Mouse (Mus musculus): ENCODE measurements around the gene Gm5796. TPM values are rescaled to one million over a fixed set of nuclear protein-coding genes. Genes with fewer than 3 reads are reported as not detected.
"Not testable (repeated sequence)": the region's sequence is repeated elsewhere in the genome, so short reads cannot be mapped to it uniquely, and the experiment has no call there.

The Gm5796 gene
- polyA plus RNA-seq (2014; fragmentation: Nextera tagmentation; extraction: Ambion mirVana) = 0.12 TPM in 1 of 2 replicates, not detected in the other

GRCm38 (mm10) chr14:4023641-4024040, at the start of gene Gm5796:
Gene Gm5796, plus strand, starts transcription at chr14:4023941.
- H3K4me2 ChIP-seq = not testable (repeated sequence)
- 80% methylated on average over 1 of the region's 3 CpGs for WGBS

GRCm38 (mm10) chr14:3998094-3998493, 25.6 kb upstream of the Gm5796 start, which contains the start of gene Gm3099:
Gene Gm3099, plus strand, starts transcription at chr14:3998394.
- H3K36me3 ChIP-seq (ENCODE audit: control insufficient read depth, insufficient read depth, low read length); H3K4me3 ChIP-seq (ENCODE audit: low read depth, low read length); H3K4me2 ChIP-seq; H3K27me3 ChIP-seq (replicated peaks; ENCODE audit: control insufficient read depth, insufficient read depth, low read length); H3K9ac ChIP-seq (ENCODE audit: low read depth, low read length); H3K4me1 ChIP-seq (replicated peaks; ENCODE audit: control insufficient read depth, insufficient read depth, low read length); DNase-seq (ENCODE audit: low spot score); ATAC-seq (replicated peaks; ENCODE audit: low FRiP score); H3K27ac ChIP-seq (ENCODE audit: low read depth, low read length); H3K9me3 ChIP-seq (ENCODE audit: control insufficient read depth, low read length): not testable (repeated sequence)
- WGBS = 75% methylated on average over 1 of the region's 3 CpGs

More at GRCm38 (mm10) chr14:4023641-4024040, at the start of gene Gm5796:
- not testable (repeated sequence) for H3K27ac ChIP-seq (ENCODE audit: low read depth, low read length); ATAC-seq (replicated peaks; ENCODE audit: low FRiP score); H3K36me3 ChIP-seq (ENCODE audit: control insufficient read depth, insufficient read depth, low read length); H3K27me3 ChIP-seq (replicated peaks; ENCODE audit: control insufficient read depth, insufficient read depth, low read length); H3K4me1 ChIP-seq (replicated peaks; ENCODE audit: control insufficient read depth, insufficient read depth, low read length); H3K9me3 ChIP-seq (ENCODE audit: control insufficient read depth, low read length); DNase-seq (ENCODE audit: low spot score); H3K4me3 ChIP-seq (ENCODE audit: low read depth, low read length); H3K9ac ChIP-seq (ENCODE audit: low read depth, low read length)

- H3K4me1 ChIP-seq (replicated peaks; ENCODE audit: control insufficient read depth, insufficient read depth, low read length); H3K9me3 ChIP-seq (ENCODE audit: control insufficient read depth, low read length); H3K4me2 ChIP-seq; DNase-seq (ENCODE audit: low spot score); H3K27ac ChIP-seq (ENCODE audit: low read depth, low read length); H3K36me3 ChIP-seq (ENCODE audit: control insufficient read depth, insufficient read depth, low read length); H3K4me3 ChIP-seq (ENCODE audit: low read depth, low read length); H3K9ac ChIP-seq (ENCODE audit: low read depth, low read length); ATAC-seq (replicated peaks; ENCODE audit: low FRiP score); H3K27me3 ChIP-seq (replicated peaks; ENCODE audit: control insufficient read depth, insufficient read depth, low read length): not testable (repeated sequence)
- 43% methylated on average over 2 of the region's 3 CpGs for WGBS
These were observed 60.1 kb downstream of the Gm5796 start, which contains the start of gene Gm3115 for GRCm38 (mm10) chr14:4083820-4084219. Gene Gm3115, plus strand, starts transcription at chr14:4084120.

Other genes with a start within 250 kb of the Gm5796 start
- gene Gm3002, start 213.9 kb upstream of the Gm5796 start, polyA plus RNA-seq (2014; fragmentation: Nextera tagmentation; extraction: Ambion mirVana) = 0.30 TPM in 1 of 2 replicates, not detected in the other
- gene Gm3033, start 177.7 kb upstream of the Gm5796 start, polyA plus RNA-seq (2014; fragmentation: Nextera tagmentation; extraction: Ambion mirVana) = not detected in 2 replicates
- not detected in 2 replicates for gene Gm2916, start 139.8 kb upstream of the Gm5796 start, polyA plus RNA-seq (2014; fragmentation: Nextera tagmentation; extraction: Ambion mirVana)
- gene Gm3029, start 92.2 kb upstream of the Gm5796 start, polyA plus RNA-seq (2014; fragmentation: Nextera tagmentation; extraction: Ambion mirVana) = not detected in 2 replicates
- not detected in 2 replicates for gene Gm3095, start 60.4 kb upstream of the Gm5796 start, polyA plus RNA-seq (2014; fragmentation: Nextera tagmentation; extraction: Ambion mirVana)
- gene Gm3099, start 25.5 kb upstream of the Gm5796 start, polyA plus RNA-seq (2014; fragmentation: Nextera tagmentation; extraction: Ambion mirVana) = not detected in 2 replicates
- not detected in 2 replicates for gene Gm3115, start 60.2 kb downstream of the Gm5796 start, polyA plus RNA-seq (2014; fragmentation: Nextera tagmentation; extraction: Ambion mirVana)
- gene Gm8108, start 86.6 kb downstream of the Gm5796 start, polyA plus RNA-seq (2014; fragmentation: Nextera tagmentation; extraction: Ambion mirVana) = 0.31 TPM in 1 of 2 replicates, not detected in the other
- gene Gm3127, start 141.1 kb downstream of the Gm5796 start, polyA plus RNA-seq (2014; fragmentation: Nextera tagmentation; extraction: Ambion mirVana) = not detected in 2 replicates
- gene Gm2974, start 158.6 kb downstream of the Gm5796 start, polyA plus RNA-seq (2014; fragmentation: Nextera tagmentation; extraction: Ambion mirVana) = not detected in 2 replicates
- not detected in 2 replicates for gene Gm3138, start 225.7 kb downstream of the Gm5796 start, polyA plus RNA-seq (2014; fragmentation: Nextera tagmentation; extraction: Ambion mirVana)